Mouse (Mus musculus): ENCODE data around the gene Kif14.
"Not testable (repeated sequence)": the region's sequence is repeated elsewhere in the genome, so short reads cannot be mapped to it uniquely, and the experiment has no call there.

- TF ChIP-seq CTCF (IDR thresholded peaks at IDR 0.05; ENCODE audit: extremely low read depth, insufficient read length, insufficient replicate concordance, low read depth, low read length); POLR2A (IDR thresholded peaks at IDR 0.05; ENCODE audit: low read depth, low read length): not testable (repeated sequence)
Measured at GRCm38 (mm10) chr1:136506255-136506654, 40.1 kb downstream of the Kif14 start.

All from small intestine, adult 2 months (tissue).